Mouse (Mus musculus) liver, embryonic 14.5 days (tissue): ENCODE measurements around the gene Pds5b.

Experiments
- CTCF ChIP-seq: IDR thresholded peaks from 2 replicates; pipeline ENCODE4 v1.5.1; 2016; ENCODE audit warnings: antibody characterized with exemption, low read depth, control low read depth
- EP300 ChIP-seq: IDR thresholded peaks from 2 replicates; pipeline ENCODE4 v1.6.1; 2016; ENCODE audit warnings: antibody characterized with exemption, low read depth

GRCm38 (mm10) chr5:150814111-150814990 is 140.8 kb downstream of the Pds5b start:
- TF ChIP-seq CTCF (no peak), EP300 (no peak)
